Mouse (Mus musculus): ENCODE data around the gene Tectb. TPM values are rescaled to one million over a fixed set of nuclear protein-coding genes. Genes with fewer than 3 reads are reported as not detected.

Gene Tectb
- polyA plus RNA-seq, 1 experiment: 0.09 TPM

DNA sequence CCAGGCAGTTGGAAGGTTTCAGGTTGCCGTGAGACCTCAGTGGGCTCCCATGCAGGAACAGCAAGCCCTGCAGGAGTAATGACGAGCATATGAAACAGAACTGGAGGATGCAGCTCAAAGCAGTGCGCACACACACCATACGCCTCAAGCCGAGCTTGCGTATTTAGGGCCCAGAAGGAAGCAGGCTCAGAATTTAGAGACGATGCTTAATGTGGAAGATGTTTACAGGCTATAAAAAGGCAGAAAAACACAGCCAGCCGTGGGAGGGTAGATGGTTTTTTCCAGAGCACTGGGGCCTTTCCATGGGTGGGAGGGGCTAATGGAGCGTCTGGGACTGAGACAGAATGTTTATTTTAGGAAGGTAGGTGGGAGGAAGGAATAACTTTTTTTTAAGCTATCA lies 36.8 kb downstream of the Tectb start:
- DNase-seq: peak; percentile 33
- Histone ChIP-seq H3K27me3 (replicated peaks; ENCODE audit: control insufficient read depth, insufficient read depth, low read length) (no peaks in the 10 kb centered on the region), H3K4me1 (ENCODE audit: control insufficient read depth, insufficient read depth, low read length) (no peaks in the 10 kb centered on the region), H3K4me3 (ENCODE audit: insufficient read depth, low read depth, low read length) (peak overlapping the region; percentile 30; the same call in 1 of the 2 replicates), H3K36me3 (ENCODE audit: control insufficient read depth, insufficient read depth, low read length) (no peaks in the 10 kb centered on the region), H3K27ac (ENCODE audit: insufficient read depth, low read depth, low read length) (peak overlapping the region; percentile 76)
- 65% methylated on average over 9 of the region's 9 CpGs for WGBS
- TF ChIP-seq POLR2A (IDR thresholded peaks at IDR 0.05; ENCODE audit: low read depth, low read length): no peak
- TF ChIP-seq CTCF (conservative IDR thresholded peaks at IDR 0.05; ENCODE audit: insufficient read depth, insufficient read length, low read depth, low read length): no peak

DNA sequence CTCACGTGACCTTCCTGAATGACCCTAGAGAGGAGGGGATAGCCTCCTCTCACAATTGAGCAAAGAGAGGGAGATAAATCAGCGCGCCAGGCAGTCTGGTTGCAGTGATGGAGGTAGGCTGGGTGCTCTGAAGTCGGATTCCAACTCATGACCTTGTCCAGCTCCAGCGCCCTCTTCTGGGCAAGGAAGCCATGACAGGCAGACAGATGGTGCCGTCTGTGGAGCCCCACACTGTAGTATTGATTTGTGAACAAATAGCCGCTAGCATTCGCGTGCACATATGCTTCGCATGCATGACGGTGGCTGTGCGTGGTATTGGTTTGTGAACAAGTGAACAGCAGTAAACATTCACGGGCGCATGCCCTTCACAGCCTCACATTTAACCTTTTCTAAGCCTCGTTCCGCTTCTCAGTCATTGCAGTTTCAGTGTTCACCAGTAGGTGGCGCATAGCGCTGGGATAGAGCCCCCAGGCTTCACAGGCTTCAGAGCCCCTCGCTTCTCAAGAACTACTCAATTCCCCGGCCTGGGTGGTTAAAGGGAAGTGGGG lies 37.7 kb downstream of the Tectb start:
- H3K4me1 ChIP-seq (ENCODE audit: control insufficient read depth, insufficient read depth, low read length): no peaks in the 10 kb centered on the region
- WGBS: 4% methylated on average over 20 of the region's 20 CpGs
- no peaks in the 10 kb centered on the region for H3K27me3 ChIP-seq (replicated peaks; ENCODE audit: control insufficient read depth, insufficient read depth, low read length)
- H3K36me3 ChIP-seq (ENCODE audit: control insufficient read depth, insufficient read depth, low read length): no peaks in the 10 kb centered on the region
- peak overlapping the region; percentile 55 for H3K4me3 ChIP-seq (ENCODE audit: insufficient read depth, low read depth, low read length)
- DNase-seq: peak; percentile 84
- TF ChIP-seq POLR2A (IDR thresholded peaks at IDR 0.05; ENCODE audit: low read depth, low read length) (no peak), CTCF (conservative IDR thresholded peaks at IDR 0.05; ENCODE audit: insufficient read depth, insufficient read length, low read depth, low read length) (peak; percentile 63)
- 0 out of 2 replicates have a peak overlapping the region, but pooled peaks have one; percentile 8 for H3K27ac ChIP-seq (ENCODE audit: insufficient read depth, low read depth, low read length)

DNA sequence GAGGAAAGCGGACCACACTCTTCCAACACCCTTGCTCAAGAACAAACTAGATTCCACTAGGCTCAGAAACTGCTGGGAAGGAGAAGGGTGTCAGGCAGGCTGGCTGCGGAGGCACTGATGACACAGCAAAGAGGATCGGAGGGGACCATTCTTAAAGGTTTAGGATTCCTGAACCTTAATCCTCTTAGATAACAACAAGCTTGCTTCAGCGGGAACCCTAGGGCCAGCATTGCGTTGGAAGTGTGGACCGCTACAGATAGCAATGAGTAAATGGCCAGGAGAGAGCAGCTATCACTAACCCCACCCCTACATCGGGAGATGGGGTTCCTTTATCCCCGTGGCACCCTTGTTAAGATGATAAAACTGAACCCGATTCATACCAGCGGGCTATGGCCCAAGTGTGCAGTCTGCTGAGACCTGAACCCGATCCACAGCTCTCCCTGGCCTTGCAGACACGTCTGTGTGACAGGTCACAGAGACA lies 38.2 kb downstream of the Tectb start:
- H3K27me3 ChIP-seq (replicated peaks; ENCODE audit: control insufficient read depth, insufficient read depth, low read length): no peaks in the 10 kb centered on the region
- TF ChIP-seq POLR2A (IDR thresholded peaks at IDR 0.05; ENCODE audit: low read depth, low read length) (no peak), CTCF (conservative IDR thresholded peaks at IDR 0.05; ENCODE audit: insufficient read depth, insufficient read length, low read depth, low read length) (no peak)
- H3K27ac ChIP-seq (ENCODE audit: insufficient read depth, low read depth, low read length): no peak overlapping the region
- H3K36me3 ChIP-seq (ENCODE audit: control insufficient read depth, insufficient read depth, low read length): no peaks in the 10 kb centered on the region
- 41% methylated on average over 12 of the region's 12 CpGs for WGBS
- no peaks in the 10 kb centered on the region for H3K4me1 ChIP-seq (ENCODE audit: control insufficient read depth, insufficient read depth, low read length)
- H3K4me3 ChIP-seq (ENCODE audit: insufficient read depth, low read depth, low read length): no peak overlapping the region
- DNase-seq: no peak

DNA sequence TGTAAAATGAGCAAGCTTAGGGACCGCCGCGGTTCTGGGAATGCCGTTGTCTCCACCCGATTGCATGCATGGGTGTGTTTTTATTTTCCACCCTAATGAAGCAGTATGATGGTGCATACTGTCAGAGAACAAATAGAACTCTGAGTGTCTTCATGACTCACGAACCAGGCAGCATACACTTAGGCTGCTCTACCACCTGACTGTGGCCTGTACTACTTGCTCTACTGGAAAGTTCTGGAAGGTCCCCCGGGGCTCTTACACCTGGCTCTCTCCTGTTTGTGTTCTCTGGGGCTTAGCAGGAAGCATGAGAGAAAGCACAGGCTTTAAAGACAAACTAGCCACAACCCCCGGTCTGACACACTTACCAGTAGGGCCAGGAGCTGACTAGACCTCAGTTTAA lies 38.8 kb downstream of the Tectb start:
- peak; percentile 52 for DNase-seq
- Histone ChIP-seq H3K27me3 (replicated peaks; ENCODE audit: control insufficient read depth, insufficient read depth, low read length) (no peaks in the 10 kb centered on the region), H3K36me3 (ENCODE audit: control insufficient read depth, insufficient read depth, low read length) (no peaks in the 10 kb centered on the region), H3K27ac (ENCODE audit: insufficient read depth, low read depth, low read length) (no peak overlapping the region), H3K4me1 (ENCODE audit: control insufficient read depth, insufficient read depth, low read length) (no peaks in the 10 kb centered on the region), H3K4me3 (ENCODE audit: insufficient read depth, low read depth, low read length) (no peak overlapping the region)
- TF ChIP-seq CTCF (conservative IDR thresholded peaks at IDR 0.05; ENCODE audit: insufficient read depth, insufficient read length, low read depth, low read length): no peak
- no peak for TF ChIP-seq POLR2A (IDR thresholded peaks at IDR 0.05; ENCODE audit: low read depth, low read length)
- WGBS: 60% methylated on average over 8 of the region's 8 CpGs

DNA sequence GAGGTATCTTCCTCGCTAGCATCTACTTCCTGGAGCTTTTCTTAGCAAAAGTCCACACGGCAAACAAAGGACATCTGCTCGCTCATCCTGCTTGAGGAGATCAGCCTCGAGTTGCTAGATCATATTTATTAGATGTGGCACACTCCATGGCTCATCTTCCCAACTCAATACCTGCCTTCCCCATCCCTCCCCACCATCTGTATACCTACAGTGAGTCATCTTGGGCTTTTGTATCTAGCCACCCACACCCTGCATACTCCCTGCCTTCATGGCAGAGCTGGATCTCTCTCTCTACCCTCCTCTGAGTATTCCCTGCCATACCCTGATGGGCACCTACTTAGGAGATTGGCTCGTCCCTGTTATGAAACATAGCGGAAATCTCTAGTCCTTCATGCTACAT lies 40.7 kb downstream of the Tectb start:
- Histone ChIP-seq H3K36me3 (ENCODE audit: control insufficient read depth, insufficient read depth, low read length) (no peaks in the 10 kb centered on the region), H3K27me3 (replicated peaks; ENCODE audit: control insufficient read depth, insufficient read depth, low read length) (no peaks in the 10 kb centered on the region), H3K4me1 (ENCODE audit: control insufficient read depth, insufficient read depth, low read length) (no peaks in the 10 kb centered on the region), H3K27ac (ENCODE audit: insufficient read depth, low read depth, low read length) (no peak overlapping the region), H3K4me3 (ENCODE audit: insufficient read depth, low read depth, low read length) (no peak overlapping the region)
- no peak for DNase-seq
- WGBS: 84% methylated on average over 6 of the region's 6 CpGs
- no peak for TF ChIP-seq CTCF (conservative IDR thresholded peaks at IDR 0.05; ENCODE audit: insufficient read depth, insufficient read length, low read depth, low read length)
- TF ChIP-seq POLR2A (IDR thresholded peaks at IDR 0.05; ENCODE audit: low read depth, low read length): no peak

DNA sequence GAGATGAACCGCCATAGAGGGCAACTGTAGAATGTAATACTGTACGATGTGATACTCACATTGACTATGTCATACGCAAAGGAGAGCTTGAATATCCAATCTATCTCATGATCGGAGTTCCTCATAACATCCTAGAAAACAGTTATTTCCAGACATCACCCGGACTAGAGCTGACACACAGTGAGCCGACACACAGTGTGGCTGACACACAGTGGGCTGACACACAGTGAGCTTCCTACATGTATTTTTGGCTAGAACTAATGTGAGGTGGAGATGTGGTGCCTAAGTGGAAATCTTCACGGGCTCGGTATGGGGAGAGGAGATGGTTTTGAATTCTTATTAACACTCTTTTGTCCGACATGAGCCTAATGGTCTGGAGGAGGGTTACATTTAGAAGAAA lies 41.7 kb downstream of the Tectb start:
- Histone ChIP-seq H3K27ac (ENCODE audit: insufficient read depth, low read depth, low read length) (no peak overlapping the region), H3K36me3 (ENCODE audit: control insufficient read depth, insufficient read depth, low read length) (no peaks in the 10 kb centered on the region), H3K4me1 (ENCODE audit: control insufficient read depth, insufficient read depth, low read length) (no peaks in the 10 kb centered on the region), H3K27me3 (replicated peaks; ENCODE audit: control insufficient read depth, insufficient read depth, low read length) (no peaks in the 10 kb centered on the region), H3K4me3 (ENCODE audit: insufficient read depth, low read depth, low read length) (no peak overlapping the region)
- 82% methylated on average over 9 of the region's 9 CpGs for WGBS
- TF ChIP-seq CTCF (conservative IDR thresholded peaks at IDR 0.05; ENCODE audit: insufficient read depth, insufficient read length, low read depth, low read length) (no peak), POLR2A (IDR thresholded peaks at IDR 0.05; ENCODE audit: low read depth, low read length) (no peak)
- no peak for DNase-seq

DNA sequence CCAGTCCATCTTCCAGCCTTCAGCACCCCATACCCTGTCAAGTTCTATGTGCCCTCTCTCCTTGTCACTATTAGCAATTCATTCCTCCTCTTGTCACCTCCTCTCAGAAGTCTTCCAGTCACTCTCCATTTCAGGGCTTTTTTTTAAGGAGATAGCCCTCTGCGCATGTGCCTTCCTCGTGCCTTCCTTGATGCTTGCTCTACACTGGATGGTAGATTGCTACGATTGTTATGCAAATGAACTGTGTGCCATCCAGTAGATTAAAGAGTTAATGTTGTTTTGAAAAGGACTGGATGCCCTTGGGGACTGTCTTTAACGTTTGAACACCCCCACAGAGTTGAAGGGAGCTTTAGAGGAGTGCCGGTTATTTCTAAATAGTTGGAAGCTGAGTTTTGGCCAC lies 46.1 kb downstream of the Tectb start:
- Histone ChIP-seq H3K4me1 (ENCODE audit: control insufficient read depth, insufficient read depth, low read length) (no peaks in the 10 kb centered on the region), H3K27me3 (replicated peaks; ENCODE audit: control insufficient read depth, insufficient read depth, low read length) (no peaks in the 10 kb centered on the region), H3K36me3 (ENCODE audit: control insufficient read depth, insufficient read depth, low read length) (no peaks in the 10 kb centered on the region), H3K4me3 (ENCODE audit: insufficient read depth, low read depth, low read length) (no peak overlapping the region), H3K27ac (ENCODE audit: insufficient read depth, low read depth, low read length) (no peak overlapping the region)
- DNase-seq: no peak
- TF ChIP-seq POLR2A (IDR thresholded peaks at IDR 0.05; ENCODE audit: low read depth, low read length) (no peak), CTCF (conservative IDR thresholded peaks at IDR 0.05; ENCODE audit: insufficient read depth, insufficient read length, low read depth, low read length) (no peak)
- 76% methylated on average over 5 of the region's 5 CpGs for WGBS
